Mouse (Mus musculus) kidney, postnatal 4 days (tissue): ENCODE data around the gene Tbck.
A peak's percentile ranks its signal among the peaks of the same experiment; 100 is the strongest.

ENCODE experiments used
- DNase-seq, 2 experiments: peaks; one replicate each; pipeline ENCODE4 v3.0.0; 2021; ENCODE audit warnings: mixed read lengths in 2 of 2

Tbck gene

GRCm38 (mm10) chr3:132871318-132871904, 187.5 kb downstream of the Tbck start:
- DNase-seq, result peak; percentile 65 to 76

- no peak for DNase-seq
Observed at GRCm38 (mm10) chr3:132873251-132873650, 189.3 kb downstream of the Tbck start.

- DNase-seq, result peak; percentile 59 to 79
Observed at GRCm38 (mm10) chr3:132876011-132876708, 192.2 kb downstream of the Tbck start.

DNA sequence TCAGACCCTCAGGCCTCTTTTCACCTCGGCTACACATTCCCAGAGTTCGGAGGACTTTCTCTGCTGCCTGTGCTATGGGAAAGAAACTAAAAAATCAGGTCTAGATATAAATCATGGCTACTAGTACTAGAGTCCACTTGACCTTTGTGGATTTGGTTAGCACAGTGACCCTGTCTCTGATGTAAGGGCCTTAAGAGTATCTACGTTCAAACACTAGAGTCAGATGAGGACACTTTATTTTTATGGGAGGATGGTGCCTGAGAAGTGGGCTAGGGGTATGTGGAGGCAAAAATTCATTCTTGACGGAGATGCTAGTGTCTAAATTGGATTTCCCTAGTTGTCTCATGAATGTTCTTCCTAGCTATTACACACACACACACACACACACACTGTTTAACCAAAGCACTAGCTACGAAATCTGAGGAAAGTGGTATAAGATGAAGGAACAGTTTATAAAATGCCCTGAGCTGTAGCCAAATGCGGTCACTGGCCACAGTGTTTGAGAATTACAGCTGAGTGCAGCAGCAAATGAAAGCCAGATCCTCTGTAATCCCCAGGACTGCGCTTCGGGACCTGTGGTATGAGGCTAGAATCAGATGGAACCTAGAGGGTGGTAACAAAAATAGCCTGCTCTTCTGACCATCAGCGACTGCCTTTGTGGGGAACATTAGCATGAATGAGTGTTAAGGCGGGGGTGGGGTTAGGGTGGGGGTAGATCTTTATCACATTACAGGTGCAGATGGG, 193.2 kb downstream of the Tbck start:
- no peak for DNase-seq

- no peak for DNase-seq
Observed at GRCm38 (mm10) chr3:132880361-132880760, 196.4 kb downstream of the Tbck start.

- DNase-seq, result no peak
Observed at GRCm38 (mm10) chr3:132880826-132881225, 196.9 kb downstream of the Tbck start.

DNA sequence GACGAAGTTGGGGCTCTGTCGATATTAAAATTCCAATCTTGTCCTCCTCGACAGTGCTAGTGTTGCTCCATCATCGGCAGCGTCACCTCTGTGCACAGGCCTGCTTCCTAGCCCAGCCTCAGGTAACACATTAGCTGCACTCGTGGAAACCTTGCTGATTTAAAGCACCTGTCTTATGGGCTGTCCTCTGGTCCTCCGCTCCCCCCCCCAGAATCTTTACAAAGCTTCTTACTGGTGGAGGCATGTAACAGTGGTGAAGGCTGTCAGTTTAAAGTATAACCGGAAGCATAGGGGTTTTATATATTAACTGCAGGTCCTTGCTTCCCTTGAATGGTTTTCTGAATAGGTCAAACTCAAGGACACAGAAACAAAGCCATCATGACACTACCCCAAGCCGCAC, 199.3 kb downstream of the Tbck start:
- peak in 1 of 2 experiments; percentile 59 for DNase-seq

- peak in 1 of 2 experiments; percentile 55 for DNase-seq
Observed at GRCm38 (mm10) chr3:132884459-132884858, 200.5 kb downstream of the Tbck start.

GRCm38 (mm10) chr3:132886419-132887050, 202.6 kb downstream of the Tbck start:
- no peak for DNase-seq

GRCm38 (mm10) chr3:132887074-132887848, 203.3 kb downstream of the Tbck start:
- DNase-seq, result no peak
